Mouse (Mus musculus) left cerebral cortex, adult 11 months (tissue): ENCODE measurements around the gene Sun2.

Experiments
- DNase-seq: peaks from one replicate; pipeline ENCODE4 v3.0.0; 2022; ENCODE audit warnings: low spot score

Gene Sun2

GRCm38 (mm10) chr15:79755977-79756625 lies 13.8 kb upstream of the Sun2 start:
- no peak for DNase-seq

GRCm38 (mm10) chr15:79755176-79755575 lies 12.8 kb upstream of the Sun2 start:
- no peak for DNase-seq

- DNase-seq = no peak
These were observed 11.5 kb upstream of the Sun2 start for GRCm38 (mm10) chr15:79753873-79754272.

GRCm38 (mm10) chr15:79753420-79753752 lies 11.1 kb upstream of the Sun2 start:
- no peak for DNase-seq

- DNase-seq = no peak
These were observed 10.5 kb upstream of the Sun2 start for GRCm38 (mm10) chr15:79752742-79753419.

GRCm38 (mm10) chr15:79751772-79752171 lies 9.4 kb upstream of the Sun2 start:
- DNase-seq = no peak

GRCm38 (mm10) chr15:79750266-79750665 lies 7.9 kb upstream of the Sun2 start:
- DNase-seq = no peak

GRCm38 (mm10) chr15:79749162-79749561 lies 6.8 kb upstream of the Sun2 start:
- DNase-seq = no peak

GRCm38 (mm10) chr15:79747998-79748397 lies 5.7 kb upstream of the Sun2 start:
- DNase-seq = no peak

GRCm38 (mm10) chr15:79745883-79746282 lies 3.5 kb upstream of the Sun2 start:
- no peak for DNase-seq

- no peak for DNase-seq
These were observed 3.0 kb upstream of the Sun2 start for GRCm38 (mm10) chr15:79745312-79745711.

GRCm38 (mm10) chr15:79744742-79745141 lies 2.4 kb upstream of the Sun2 start:
- no peak for DNase-seq

- DNase-seq = no peak
These were observed 1.7 kb upstream of the Sun2 start for GRCm38 (mm10) chr15:79744001-79744400.

- no peak for DNase-seq
These were observed 329 bp upstream of the Sun2 start for GRCm38 (mm10) chr15:79742706-79743023.

GRCm38 (mm10) chr15:79741173-79741858 lies 1.0 kb downstream of the Sun2 start:
- DNase-seq = no peak

- no peak for DNase-seq
These were observed 1.6 kb downstream of the Sun2 start for GRCm38 (mm10) chr15:79740739-79741138.

GRCm38 (mm10) chr15:79734311-79734710 lies 8.0 kb downstream of the Sun2 start:
- no peak for DNase-seq

GRCm38 (mm10) chr15:79733640-79734039 lies 8.7 kb downstream of the Sun2 start:
- no peak for DNase-seq

- DNase-seq = no peak
These were observed 9.1 kb downstream of the Sun2 start for GRCm38 (mm10) chr15:79733192-79733591.

- DNase-seq = no peak
These were observed 10.8 kb downstream of the Sun2 start for GRCm38 (mm10) chr15:79731554-79731953.

- DNase-seq = no peak
These were observed 13.5 kb downstream of the Sun2 start for GRCm38 (mm10) chr15:79728731-79729388.

- no peak for DNase-seq
These were observed 14.0 kb downstream of the Sun2 start for GRCm38 (mm10) chr15:79728311-79728710.

- peak; percentile 54 for DNase-seq
These were observed 14.5 kb downstream of the Sun2 start for GRCm38 (mm10) chr15:79727840-79728239.
